Mouse (Mus musculus) MEL (cell line): ENCODE data around the gene Mum1. TPM values are rescaled to one million over a fixed set of nuclear protein-coding genes. Genes with fewer than 3 reads are reported as not detected.

ENCODE experiments used
- DNase-seq: peaks from one replicate; pipeline ENCODE4 v3.0.0; 2011; ENCODE audit warnings: low read depth, low spot score
- H3K27ac ChIP-seq: 2 replicates; pipeline ENCODE4 v1.5.1; 2012; ENCODE audit warnings: low read depth, mild to moderate bottlenecking, control low read depth, low read length, moderate library complexity; ENCODE audit not compliant: control insufficient read depth
- H3K27me3 ChIP-seq, 2 experiments: fragments of 150-350 bp in 1 of 2; sonication (generic) in 1 of 2; 2 replicates each; pipeline ENCODE4 v1.6.1; 2012; ENCODE audit warnings: low read length in 2 of 2, mild to moderate bottlenecking in 2 of 2, improper control_type of control experiment in 1 of 2, moderate library complexity in 1 of 2; ENCODE audit not compliant: insufficient read depth in 2 of 2, control insufficient read depth in 1 of 2
- H3K36me3 ChIP-seq, 2 experiments: 2 replicates each; pipeline ENCODE4 v1.6.1; 2012 to 2014; ENCODE audit warnings: low read length in 2 of 2, improper control_type of control experiment in 1 of 2, inconsistent platforms in 1 of 2, mild to moderate bottlenecking in 1 of 2; ENCODE audit not compliant: insufficient read depth in 2 of 2, control insufficient read depth in 1 of 2
- H3K4me1 ChIP-seq, 2 experiments: fragments of 150-350 bp in 1 of 2; sonication (generic) in 1 of 2; 2 replicates each; pipeline ENCODE4 v1.6.1; 2012; ENCODE audit warnings: low read length in 2 of 2, improper control_type of control experiment in 1 of 2, mild to moderate bottlenecking in 1 of 2; ENCODE audit not compliant: insufficient read depth in 2 of 2, control insufficient read depth in 1 of 2
- H3K4me3 ChIP-seq, 2 experiments: fragments of 150-350 bp in 1 of 2; sonication (generic) in 1 of 2; 2 replicates each; pipeline ENCODE4 v1.5.1; 2012; ENCODE audit warnings: low read depth in 2 of 2, low read length in 2 of 2, mild to moderate bottlenecking in 2 of 2, moderate library complexity in 2 of 2, control low read depth in 1 of 2, improper control_type of control experiment in 1 of 2; ENCODE audit not compliant: control insufficient read depth in 1 of 2, insufficient read depth in 1 of 2
- H3K79me2 ChIP-seq: 2 replicates; pipeline ENCODE4 v1.6.1; 2012; ENCODE audit warnings: mild to moderate bottlenecking, low read length, moderate library complexity; ENCODE audit not compliant: control insufficient read depth, poor library complexity, insufficient read depth
- H3K9ac ChIP-seq: 2 replicates; pipeline ENCODE4 v1.6.1; 2012; ENCODE audit warnings: low read depth, mild to moderate bottlenecking, control low read depth, low read length, moderate library complexity; ENCODE audit not compliant: control insufficient read depth, poor library complexity, severe bottlenecking
- H3K9me3 ChIP-seq: fragments of 150-350 bp; sonication (generic); replicated peaks from 2 replicates; pipeline ENCODE4 v1.6.1; 2012; ENCODE audit warnings: mild to moderate bottlenecking, low read length, improper control_type of control experiment, moderate library complexity; ENCODE audit not compliant: insufficient read depth
- BHLHE40 ChIP-seq: IDR thresholded peaks from 2 replicates; pipeline ENCODE4 v1.6.1; 2012; ENCODE audit warnings: low read depth, mild to moderate bottlenecking, inconsistent platforms, low read length, improper control_type of control experiment, borderline replicate concordance
- CHD1 ChIP-seq: IDR thresholded peaks from 2 replicates; pipeline ENCODE4 v1.6.1; 2012; ENCODE audit warnings: low read depth, mild to moderate bottlenecking, inconsistent platforms, low read length, improper control_type of control experiment
- CHD2 ChIP-seq: IDR thresholded peaks from 2 replicates; pipeline ENCODE4 v1.6.1; 2011; ENCODE audit warnings: low read length, improper control_type of control experiment
- CTCF ChIP-seq, 3 experiments: IDR thresholded peaks in 2 of 3; conservative IDR thresholded peaks in 1 of 3; 2 replicates each; pipeline ENCODE4 v1.5.1; 2011 to 2012; ENCODE audit warnings: low read length in 3 of 3, low read depth in 2 of 3, mild to moderate bottlenecking in 2 of 3, improper control_type of control experiment in 1 of 3, inconsistent platforms in 1 of 3, mixed read lengths in 1 of 3, moderate library complexity in 1 of 3; ENCODE audit not compliant: control insufficient read depth in 1 of 3, insufficient read depth in 1 of 3, poor library complexity in 1 of 3, severe bottlenecking in 1 of 3
- E2F4 ChIP-seq: IDR thresholded peaks from 2 replicates; pipeline ENCODE4 v1.6.1; 2011; ENCODE audit warnings: low read depth, low read length, improper control_type of control experiment, borderline replicate concordance
- ELF1 ChIP-seq: IDR thresholded peaks from 2 replicates; pipeline ENCODE4 v1.6.1; 2014; ENCODE audit warnings: low read depth, mild to moderate bottlenecking, inconsistent platforms, low read length, improper control_type of control experiment, moderate library complexity
- EP300 ChIP-seq, 2 experiments: IDR thresholded peaks; 2 replicates each; pipeline ENCODE4 v1.6.1; 2011; ENCODE audit warnings: improper control_type of control experiment in 2 of 2, low read length in 2 of 2, low read depth in 1 of 2, mild to moderate bottlenecking in 1 of 2
- ETS1 ChIP-seq: IDR thresholded peaks from 2 replicates; pipeline ENCODE4 v1.6.1; 2012; ENCODE audit warnings: low read depth, mild to moderate bottlenecking, inconsistent platforms, low read length, improper control_type of control experiment, moderate library complexity
- GABPA ChIP-seq: IDR thresholded peaks from 2 replicates; pipeline ENCODE4 v1.6.1; 2012; ENCODE audit warnings: low read depth, mild to moderate bottlenecking, inconsistent platforms, low read length, improper control_type of control experiment, moderate library complexity
- GATA1 ChIP-seq: IDR thresholded peaks from 2 replicates; pipeline ENCODE4 v1.6.1; 2011; ENCODE audit warnings: low read depth, low read length, improper control_type of control experiment
- HCFC1 ChIP-seq: IDR thresholded peaks from 2 replicates; pipeline ENCODE4 v1.6.1; 2012; ENCODE audit warnings: low read depth, mild to moderate bottlenecking, inconsistent platforms, low read length, improper control_type of control experiment, moderate library complexity
- JUND ChIP-seq: IDR thresholded peaks from 2 replicates; pipeline ENCODE4 v1.6.1; 2011; ENCODE audit warnings: low read depth, mild to moderate bottlenecking, improper control_type of control experiment, low read length
- KAT2A ChIP-seq: conservative IDR thresholded peaks from 2 replicates; pipeline ENCODE4 v1.6.1; 2012; ENCODE audit warnings: low read depth, low read length, improper control_type of control experiment, inconsistent platforms
- MAFK ChIP-seq: IDR thresholded peaks from 2 replicates; pipeline ENCODE4 v1.6.1; 2011; ENCODE audit warnings: low read depth, mild to moderate bottlenecking, low read length, improper control_type of control experiment, borderline replicate concordance
- MAX ChIP-seq: IDR thresholded peaks from 2 replicates; pipeline ENCODE4 v1.6.1; 2011; ENCODE audit warnings: low read length, improper control_type of control experiment
- MAZ ChIP-seq: IDR thresholded peaks from 2 replicates; pipeline ENCODE4 v1.6.1; 2012; ENCODE audit warnings: low read depth, mild to moderate bottlenecking, inconsistent platforms, low read length, improper control_type of control experiment
- MEF2A ChIP-seq: IDR thresholded peaks from 2 replicates; pipeline ENCODE4 v1.6.1; 2014; ENCODE audit warnings: low read depth, mild to moderate bottlenecking, inconsistent platforms, low read length, improper control_type of control experiment; ENCODE audit not compliant: poor library complexity, insufficient replicate concordance, severe bottlenecking; ENCODE audit errors: extremely low read depth
- MXI1 ChIP-seq: IDR thresholded peaks from 2 replicates; pipeline ENCODE4 v1.6.1; 2011; ENCODE audit warnings: mild to moderate bottlenecking, low read depth, low read length, improper control_type of control experiment
- MYB ChIP-seq: IDR thresholded peaks from 2 replicates; pipeline ENCODE4 v1.6.1; 2011; ENCODE audit warnings: mild to moderate bottlenecking, low read depth, low read length, improper control_type of control experiment
- MYC ChIP-seq: IDR thresholded peaks from 2 replicates; pipeline ENCODE4 v1.6.1; 2011; ENCODE audit warnings: low read depth, mild to moderate bottlenecking, low read length, improper control_type of control experiment, moderate library complexity
- NELFE ChIP-seq: IDR thresholded peaks from 2 replicates; pipeline ENCODE4 v1.6.1; 2011; ENCODE audit warnings: low read depth, low read length, improper control_type of control experiment
- NRF1 ChIP-seq: IDR thresholded peaks from 2 replicates; pipeline ENCODE4 v1.6.1; 2014; ENCODE audit warnings: low read depth, mild to moderate bottlenecking, inconsistent platforms, low read length, improper control_type of control experiment, moderate library complexity; ENCODE audit not compliant: poor library complexity, insufficient read depth, severe bottlenecking
- POLR2A ChIP-seq, 2 experiments: IDR thresholded peaks; 2 replicates each; pipeline ENCODE4 v1.6.1; 2011 to 2012; ENCODE audit warnings: low read length in 2 of 2, mild to moderate bottlenecking in 2 of 2, control low read depth in 1 of 2, improper control_type of control experiment in 1 of 2, low read depth in 1 of 2, moderate library complexity in 1 of 2; ENCODE audit not compliant: control insufficient read depth in 1 of 2, insufficient read depth in 1 of 2, poor library complexity in 1 of 2
- RCOR1 ChIP-seq: IDR thresholded peaks from 2 replicates; pipeline ENCODE4 v1.6.1; 2012; ENCODE audit warnings: low read depth, mild to moderate bottlenecking, inconsistent platforms, low read length, improper control_type of control experiment
- SIN3A ChIP-seq: IDR thresholded peaks from 2 replicates; pipeline ENCODE4 v1.6.1; 2012; ENCODE audit warnings: low read length, improper control_type of control experiment, inconsistent platforms
- TAL1 ChIP-seq: IDR thresholded peaks from 2 replicates; pipeline ENCODE4 v1.6.1; 2012; ENCODE audit warnings: mild to moderate bottlenecking, inconsistent platforms, low read length, moderate library complexity, mixed read lengths
- TBP ChIP-seq: IDR thresholded peaks from 2 replicates; pipeline ENCODE4 v1.8.0; 2011; ENCODE audit warnings: low read depth, low read length, improper control_type of control experiment
- TCF12 ChIP-seq: IDR thresholded peaks from 2 replicates; pipeline ENCODE4 v1.6.1; 2014; ENCODE audit warnings: low read depth, mild to moderate bottlenecking, inconsistent platforms, low read length, improper control_type of control experiment, moderate library complexity
- UBTF ChIP-seq: IDR thresholded peaks from 2 replicates; pipeline ENCODE4 v1.6.1; 2012; ENCODE audit warnings: low read depth, mild to moderate bottlenecking, inconsistent platforms, low read length, improper control_type of control experiment, moderate library complexity, borderline replicate concordance; ENCODE audit not compliant: insufficient read depth
- USF1 ChIP-seq: IDR thresholded peaks from 2 replicates; pipeline ENCODE4 v1.6.1; 2014; ENCODE audit warnings: low read depth, mild to moderate bottlenecking, inconsistent platforms, low read length, improper control_type of control experiment, moderate library complexity
- USF2 ChIP-seq, 2 experiments: IDR thresholded peaks; 2 replicates each; pipeline ENCODE4 v1.6.1; 2011 to 2012; ENCODE audit warnings: improper control_type of control experiment in 2 of 2, low read length in 2 of 2, borderline replicate concordance in 1 of 2, inconsistent platforms in 1 of 2, low read depth in 1 of 2, mild to moderate bottlenecking in 1 of 2; ENCODE audit not compliant: insufficient read depth in 1 of 2
- ZC3H11A ChIP-seq: IDR thresholded peaks from 2 replicates; pipeline ENCODE4 v1.6.1; 2012; ENCODE audit warnings: low read depth, mild to moderate bottlenecking, inconsistent platforms, low read length, improper control_type of control experiment
- ZKSCAN1 ChIP-seq: IDR thresholded peaks from 2 replicates; pipeline ENCODE4 v1.6.1; 2012; ENCODE audit warnings: low read depth, mild to moderate bottlenecking, inconsistent platforms, low read length, improper control_type of control experiment, moderate library complexity
- ZMIZ1 ChIP-seq: IDR thresholded peaks from 2 replicates; pipeline ENCODE4 v1.6.1; 2012; ENCODE audit warnings: low read depth, mild to moderate bottlenecking, inconsistent platforms, low read length, improper control_type of control experiment, moderate library complexity
- ZNF384 ChIP-seq: IDR thresholded peaks from 2 replicates; pipeline ENCODE4 v1.6.1; 2012; ENCODE audit warnings: low read depth, mild to moderate bottlenecking, inconsistent platforms, low read length, improper control_type of control experiment
- polyA plus RNA-seq, 2 experiments: library from polyadenylated mRNA; stranded (reverse) in 1 of 2; unstranded in 1 of 2; fragments of >175 nt in 1 of 2; fragments of >200 nt in 1 of 2; gene quantifications; 2 replicates each; pipeline versions ENCODE4 v1.2.1 to v1.2.4; 2012; ENCODE audit warnings: low replicate concordance in 2 of 2, low read depth in 1 of 2; ENCODE audit not compliant: insufficient read length in 2 of 2, insufficient read depth in 1 of 2, missing spikeins in 1 of 2
- total RNA-seq: library from RNA; depleted of rRNA; stranded (reverse); fragments of 300-350 nt; gene quantifications from 2 replicates; pipeline ENCODE4 v1.2.3, GENCODE M21; 2012

Mum1 gene
- total and polyA plus RNA-seq, 3 experiments = 34.0 to 55.2 (median 35.3) TPM

DNA sequence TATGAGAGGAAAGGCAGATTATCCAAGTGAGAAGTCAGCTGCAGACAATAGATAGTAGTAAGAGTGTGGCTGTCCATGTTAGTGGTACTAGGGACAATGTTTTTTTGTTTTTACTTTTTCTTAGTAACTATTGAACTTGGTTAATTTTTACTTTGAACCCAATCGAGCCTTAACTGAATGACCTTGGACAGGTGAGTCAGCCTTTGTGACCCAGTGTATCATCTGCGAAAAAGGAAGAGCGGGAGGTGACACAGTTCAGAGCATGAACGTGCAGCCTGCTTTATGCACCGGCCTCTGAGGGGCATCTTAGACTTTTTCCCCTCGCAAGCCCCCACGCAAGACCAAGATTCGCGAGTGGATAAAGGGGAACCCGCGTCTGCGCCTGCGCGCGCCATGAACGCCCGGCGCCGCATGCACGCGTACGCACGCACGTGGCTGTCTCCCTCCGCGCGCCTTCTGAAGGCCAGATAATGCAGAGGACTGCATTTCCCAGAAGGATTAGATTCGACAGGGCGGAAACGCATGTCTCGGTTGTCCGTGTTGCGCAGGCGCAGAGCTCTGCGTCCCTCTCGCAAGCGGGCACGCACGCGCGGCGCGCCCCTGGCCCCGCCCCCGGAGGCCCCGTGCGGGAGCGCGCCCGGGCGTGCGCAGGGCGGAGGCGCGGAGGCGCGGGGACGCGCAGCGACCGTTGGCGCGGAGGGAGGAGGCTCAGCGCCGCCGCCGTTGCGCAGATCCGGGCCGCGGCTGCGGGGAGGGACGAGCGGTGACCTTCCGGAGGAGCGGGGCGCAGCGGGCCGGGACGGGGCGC, 38.3 kb downstream of the Mum1 start:
- DNase-seq = peak; percentile 98
- Histone ChIP-seq H3K27ac (peak overlapping the region; percentile 74), H3K9ac (peak overlapping the region; percentile 93), H3K27me3 (no peaks in the 10 kb centered on the region), H3K79me2 (peaks cover 44% of the 10 kb centered on the region), H3K9me3 (no peaks in the 10 kb centered on the region), H3K36me3 (peaks cover 4 to 22% of the 10 kb centered on the region in 2 experiments), H3K4me1 (peaks cover 6 to 34% of the 10 kb centered on the region in 2 experiments; a peak in 3 of 4 replicates), H3K4me3 (peak overlapping the region; percentile 91 to 98)
- peak; percentile 83 to 84; a peak in 3 of 4 replicates for TF ChIP-seq POLR2A (IDR thresholded peaks at IDR 0.05; ENCODE audit: control insufficient read depth in 1 of 2, insufficient read depth in 1 of 2, low read depth in 1 of 2, low read length in 2 of 2, poor library complexity in 1 of 2)
- no peak for TF ChIP-seq CHD2
- no peak for TF ChIP-seq ZC3H11A
- peak; percentile 37; the same call in 1 of the 2 replicates for TF ChIP-seq E2F4
- TF ChIP-seq MXI1 = peak; percentile 96
- peak; percentile 60; the same call in 1 of the 2 replicates for TF ChIP-seq MAZ
- peak; percentile 69; the same call in 1 of the 2 replicates for TF ChIP-seq ZMIZ1
- TF ChIP-seq TAL1 = peak; percentile 64
- TF ChIP-seq GATA1 = peak; percentile 61
- peak; percentile 85 for TF ChIP-seq BHLHE40
- TF ChIP-seq JUND = no peak
- peak; percentile 93 for TF ChIP-seq ELF1
- TF ChIP-seq NRF1 = peak; percentile 86
- TF ChIP-seq HCFC1 = peak; percentile 96
- no peak for TF ChIP-seq ZKSCAN1
- no peak for TF ChIP-seq MEF2A
- peak; percentile 92 for TF ChIP-seq KAT2A
- TF ChIP-seq SIN3A = peak; percentile 75
- no peak for TF ChIP-seq GABPA
- peak; percentile 99 for TF ChIP-seq MYC
- TF ChIP-seq MAFK = no peak
- no peak for TF ChIP-seq ZNF384
- peak; percentile 19; the same call in 1 of the 2 replicates for TF ChIP-seq ETS1
- peak; percentile 80 for TF ChIP-seq MYB
- no peak for TF ChIP-seq UBTF
- TF ChIP-seq NELFE = peak; percentile 78
- TF ChIP-seq TCF12 = no peak; the same call in 1 of the 2 replicates
- peak; percentile 26 to 28; a peak in 2 of 4 replicates for TF ChIP-seq EP300 (IDR thresholded peaks at IDR 0.05; ENCODE audit: low read depth in 1 of 2, low read length in 2 of 2)
- peak; percentile 99 for TF ChIP-seq MAX
- TF ChIP-seq CHD1 = no peak
- TF ChIP-seq RCOR1 = no peak
- TF ChIP-seq CTCF (IDR thresholded peaks at IDR 0.05 in 2 of 3, conservative IDR thresholded peaks at IDR 0.05 in 1 of 3; ENCODE audit: control insufficient read depth in 1 of 3, insufficient read depth in 1 of 3, low read depth in 2 of 3, low read length in 3 of 3, poor library complexity in 1 of 3, severe bottlenecking in 1 of 3) = 0 out of 6 replicates have a peak, but pooled peaks of 1 of the 3 experiments have one; percentile 2
- no peak for TF ChIP-seq TBP
- TF ChIP-seq USF1 = peak; percentile 88
- no peak for TF ChIP-seq USF2 (IDR thresholded peaks at IDR 0.05; ENCODE audit: borderline replicate concordance in 1 of 2, insufficient read depth in 1 of 2, low read depth in 1 of 2, low read length in 2 of 2)
